Mouse (Mus musculus): ENCODE results near the gene Tbc1d10c. TPM values are rescaled to one million over a fixed set of nuclear protein-coding genes. Genes with fewer than 3 reads are reported as not detected.

Gene Tbc1d10c
- polyA plus RNA-seq, 1 experiment from 2014 or later = 8.1 TPM

- Histone ChIP-seq H3K4me2 (ENCODE audit: low read depth, low read length) (no peak overlapping the region), H3K27ac (ENCODE audit: low read length) (peak overlapping the region; percentile 46; the same call in 1 of the 2 replicates), H3K9ac (ENCODE audit: low read depth, low read length) (no peak overlapping the region), H3K27me3 (ENCODE audit: control insufficient read depth, insufficient read depth, low read depth, low read length) (no peaks in the 10 kb centered on the region), H3K9me3 (replicated peaks; ENCODE audit: control insufficient read depth, low read length) (no peaks in the 10 kb centered on the region), H3K4me3 (ENCODE audit: low read depth, low read length) (no peak overlapping the region), H3K36me3 (ENCODE audit: control insufficient read depth, insufficient read depth) (peaks cover 33% of the 10 kb centered on the region), H3K4me1 (ENCODE audit: control insufficient read depth, low read depth, low read length) (peaks cover 60% of the 10 kb centered on the region)
- no peak for ATAC-seq (ENCODE audit: low read depth)
- 57% methylated on average over 3 of the region's 3 CpGs for WGBS (ENCODE audit: insufficient replicate concordance)
Observed at GRCm38 (mm10) chr19:4197180-4197579, 6.1 kb upstream of the Tbc1d10c start.

GRCm38 (mm10) chr19:4196548-4196947 lies 5.5 kb upstream of the Tbc1d10c start:
- peaks cover 55% of the 10 kb centered on the region for H3K4me1 ChIP-seq (ENCODE audit: control insufficient read depth, low read depth, low read length)
- WGBS (ENCODE audit: insufficient replicate concordance) = 40% methylated on average over 5 of the region's 5 CpGs
- no peak overlapping the region for H3K4me2 ChIP-seq (ENCODE audit: low read depth, low read length)
- no peaks in the 10 kb centered on the region for H3K27me3 ChIP-seq (ENCODE audit: control insufficient read depth, insufficient read depth, low read depth, low read length)
- H3K9me3 ChIP-seq (replicated peaks; ENCODE audit: control insufficient read depth, low read length) = no peaks in the 10 kb centered on the region
- no peak for ATAC-seq (ENCODE audit: low read depth)
- no peak overlapping the region for H3K4me3 ChIP-seq (ENCODE audit: low read depth, low read length)
- no peak overlapping the region for H3K9ac ChIP-seq (ENCODE audit: low read depth, low read length)
- H3K27ac ChIP-seq (ENCODE audit: low read length) = no peak overlapping the region
- H3K36me3 ChIP-seq (ENCODE audit: control insufficient read depth, insufficient read depth) = peaks cover 33% of the 10 kb centered on the region

DNA sequence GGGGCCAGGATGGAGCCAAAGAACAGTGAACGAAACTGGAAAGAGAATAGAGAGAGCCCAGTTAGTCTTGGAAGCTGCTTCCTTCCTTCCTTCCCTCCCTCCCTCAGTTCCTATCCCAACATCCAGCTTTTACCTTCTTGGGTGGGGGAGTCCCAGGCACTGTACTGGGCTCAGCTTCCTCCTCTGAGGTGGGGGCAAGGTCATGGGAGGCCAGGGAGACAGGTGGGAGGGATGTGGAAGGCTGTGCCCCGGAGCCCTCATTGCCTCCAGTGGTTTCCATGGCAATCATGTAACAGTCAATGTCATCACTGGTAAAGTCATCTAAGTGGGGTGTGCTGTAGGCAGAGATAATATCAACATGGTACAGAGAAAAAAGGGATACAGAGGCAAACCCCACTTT lies 5.0 kb upstream of the Tbc1d10c start:
- Histone ChIP-seq H3K4me1 (ENCODE audit: control insufficient read depth, low read depth, low read length) (peaks cover 60% of the 10 kb centered on the region), H3K4me2 (ENCODE audit: low read depth, low read length) (no peak overlapping the region), H3K27ac (ENCODE audit: low read length) (no peak overlapping the region), H3K4me3 (ENCODE audit: low read depth, low read length) (no peak overlapping the region), H3K9me3 (replicated peaks; ENCODE audit: control insufficient read depth, low read length) (no peaks in the 10 kb centered on the region), H3K9ac (ENCODE audit: low read depth, low read length) (no peak overlapping the region), H3K27me3 (ENCODE audit: control insufficient read depth, insufficient read depth, low read depth, low read length) (no peaks in the 10 kb centered on the region), H3K36me3 (ENCODE audit: control insufficient read depth, insufficient read depth) (peaks cover 33% of the 10 kb centered on the region)
- no peak for ATAC-seq (ENCODE audit: low read depth)
- WGBS (ENCODE audit: insufficient replicate concordance) = 55% methylated on average over 2 of the region's 2 CpGs

DNA sequence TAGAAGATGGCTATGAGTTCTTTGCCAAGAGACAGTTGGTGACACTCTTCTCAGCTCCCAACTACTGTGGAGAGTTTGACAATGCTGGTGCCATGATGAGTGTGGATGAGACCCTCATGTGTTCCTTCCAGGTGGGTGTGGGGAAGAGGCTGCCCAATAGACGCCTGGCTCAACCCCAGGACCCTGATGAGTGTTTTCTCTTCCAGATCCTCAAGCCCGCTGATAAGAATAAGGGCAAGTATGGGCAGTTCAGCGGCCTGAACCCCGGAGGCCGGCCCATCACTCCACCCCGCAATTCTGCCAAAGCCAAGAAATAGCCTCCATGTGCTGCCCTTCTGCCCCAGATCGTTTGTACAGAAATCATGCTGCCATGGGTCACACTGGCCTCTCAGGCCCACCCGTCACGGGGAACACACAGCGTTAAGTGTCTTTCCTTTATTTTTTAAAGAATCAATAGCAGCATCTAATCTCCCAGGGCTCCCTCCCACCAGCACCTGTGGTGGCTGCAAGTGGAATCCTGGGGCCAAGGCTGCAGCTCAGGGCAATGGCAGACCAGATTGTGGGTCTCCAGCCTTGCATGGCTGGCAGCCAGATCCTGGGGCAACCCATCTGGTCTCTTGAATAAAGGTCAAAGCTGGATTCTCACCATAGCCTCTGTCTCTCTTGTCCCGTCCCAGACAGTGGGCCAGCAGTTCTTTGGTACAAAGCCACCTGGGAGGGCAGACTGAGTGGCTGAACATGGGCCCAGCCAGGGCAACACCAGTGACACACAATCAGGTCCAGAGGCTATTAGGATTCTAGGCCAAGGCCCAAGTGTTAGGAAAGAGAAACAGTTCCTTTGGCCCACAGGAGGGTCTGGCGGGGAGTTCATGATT lies 3.9 kb upstream of the Tbc1d10c start:
- Histone ChIP-seq H3K9me3 (replicated peaks; ENCODE audit: control insufficient read depth, low read length) (no peaks in the 10 kb centered on the region), H3K36me3 (ENCODE audit: control insufficient read depth, insufficient read depth) (peaks cover 33% of the 10 kb centered on the region), H3K4me3 (ENCODE audit: low read depth, low read length) (no peak overlapping the region), H3K27ac (ENCODE audit: low read length) (peak overlapping the region; percentile 7; the same call in 1 of the 2 replicates), H3K9ac (ENCODE audit: low read depth, low read length) (no peak overlapping the region), H3K4me2 (ENCODE audit: low read depth, low read length) (no peak overlapping the region), H3K4me1 (ENCODE audit: control insufficient read depth, low read depth, low read length) (peaks cover 59% of the 10 kb centered on the region), H3K27me3 (ENCODE audit: control insufficient read depth, insufficient read depth, low read depth, low read length) (no peaks in the 10 kb centered on the region)
- no peak for ATAC-seq (ENCODE audit: low read depth)
- WGBS (ENCODE audit: insufficient replicate concordance) = 76% methylated on average over 12 of the region's 12 CpGs

- Histone ChIP-seq H3K9ac (ENCODE audit: low read depth, low read length) (no peak overlapping the region; the same call in 1 of the 2 replicates), H3K4me1 (ENCODE audit: control insufficient read depth, low read depth, low read length) (peaks cover 56% of the 10 kb centered on the region), H3K4me3 (ENCODE audit: low read depth, low read length) (no peak overlapping the region), H3K27me3 (ENCODE audit: control insufficient read depth, insufficient read depth, low read depth, low read length) (no peaks in the 10 kb centered on the region), H3K27ac (ENCODE audit: low read length) (peak overlapping the region; percentile 7; the same call in 1 of the 2 replicates), H3K4me2 (ENCODE audit: low read depth, low read length) (no peak overlapping the region), H3K9me3 (replicated peaks; ENCODE audit: control insufficient read depth, low read length) (no peaks in the 10 kb centered on the region), H3K36me3 (ENCODE audit: control insufficient read depth, insufficient read depth) (peaks cover 31% of the 10 kb centered on the region)
- no peak for ATAC-seq (ENCODE audit: low read depth)
- 70% methylated on average over 8 of the region's 8 CpGs for WGBS (ENCODE audit: insufficient replicate concordance)
Observed at GRCm38 (mm10) chr19:4194021-4194724, 3.1 kb upstream of the Tbc1d10c start.

GRCm38 (mm10) chr19:4193129-4193528 lies 2.0 kb upstream of the Tbc1d10c start:
- peaks cover 56% of the 10 kb centered on the region for H3K4me1 ChIP-seq (ENCODE audit: control insufficient read depth, low read depth, low read length)
- 41% methylated on average over 6 of the region's 6 CpGs for WGBS (ENCODE audit: insufficient replicate concordance)
- peak overlapping the region; percentile 98 for H3K9ac ChIP-seq (ENCODE audit: low read depth, low read length)
- H3K27me3 ChIP-seq (ENCODE audit: control insufficient read depth, insufficient read depth, low read depth, low read length) = no peaks in the 10 kb centered on the region
- peaks cover 31% of the 10 kb centered on the region for H3K36me3 ChIP-seq (ENCODE audit: control insufficient read depth, insufficient read depth)
- ATAC-seq (ENCODE audit: low read depth) = no peak
- H3K9me3 ChIP-seq (replicated peaks; ENCODE audit: control insufficient read depth, low read length) = no peaks in the 10 kb centered on the region
- H3K4me2 ChIP-seq (ENCODE audit: low read depth, low read length) = peak overlapping the region; percentile 90
- H3K27ac ChIP-seq (ENCODE audit: low read length) = peak overlapping the region; percentile 90
- H3K4me3 ChIP-seq (ENCODE audit: low read depth, low read length) = peak overlapping the region; percentile 97

- Histone ChIP-seq H3K9me3 (replicated peaks; ENCODE audit: control insufficient read depth, low read length) (no peaks in the 10 kb centered on the region), H3K27ac (ENCODE audit: low read length) (peak overlapping the region; percentile 90), H3K4me3 (ENCODE audit: low read depth, low read length) (peak overlapping the region; percentile 97), H3K36me3 (ENCODE audit: control insufficient read depth, insufficient read depth) (peaks cover 31% of the 10 kb centered on the region), H3K4me1 (ENCODE audit: control insufficient read depth, low read depth, low read length) (peaks cover 55% of the 10 kb centered on the region), H3K27me3 (ENCODE audit: control insufficient read depth, insufficient read depth, low read depth, low read length) (no peaks in the 10 kb centered on the region), H3K9ac (ENCODE audit: low read depth, low read length) (peak overlapping the region; percentile 98), H3K4me2 (ENCODE audit: low read depth, low read length) (peak overlapping the region; percentile 90)
- WGBS (ENCODE audit: insufficient replicate concordance) = under 1% methylated on average over 42 of the region's 52 CpGs
- ATAC-seq (ENCODE audit: low read depth) = peak; percentile 44
Observed at GRCm38 (mm10) chr19:4192251-4192985, 1.3 kb upstream of the Tbc1d10c start.

DNA sequence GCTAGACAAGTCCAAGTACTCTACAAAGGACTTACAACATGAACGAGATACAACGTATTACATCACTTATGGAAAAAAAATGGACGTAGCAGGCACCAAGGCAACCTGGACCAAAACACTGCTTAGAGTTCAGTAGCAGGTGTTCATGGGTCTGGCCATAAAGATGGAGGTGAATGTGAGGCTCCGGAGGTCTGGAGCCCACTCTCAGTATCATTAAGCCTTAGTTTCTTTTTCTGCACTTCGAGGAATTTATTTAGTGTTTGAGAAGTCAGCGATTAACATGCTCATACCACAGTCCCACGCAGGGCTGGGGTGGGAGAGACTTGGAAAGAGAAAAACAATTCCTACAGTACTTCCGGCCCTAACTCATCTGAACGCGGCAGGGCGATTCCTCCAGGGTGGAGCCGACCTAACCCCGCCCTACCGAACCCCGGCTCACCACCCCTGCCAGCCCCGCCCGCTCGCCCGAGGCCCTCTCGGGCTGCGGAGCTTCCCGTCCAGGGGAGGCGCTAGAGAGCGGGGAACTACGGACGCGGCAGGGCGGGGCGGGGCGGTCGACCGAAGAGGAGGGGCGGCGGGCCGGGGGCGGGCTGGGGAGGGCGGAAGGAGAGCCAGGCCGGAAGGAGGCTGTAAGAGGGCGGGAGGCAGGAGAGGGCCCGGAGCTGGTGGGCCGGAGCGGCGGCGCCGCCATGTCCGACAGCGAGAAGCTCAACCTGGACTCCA lies 605 bp upstream of the Tbc1d10c start, which contains the start of gene Ppp1ca:
TSS of gene Ppp1ca (plus strand) at position 538 of the 723 bp plus-strand sequence.
- Histone ChIP-seq H3K27me3 (ENCODE audit: control insufficient read depth, insufficient read depth, low read depth, low read length) (no peaks in the 10 kb centered on the region), H3K4me3 (ENCODE audit: low read depth, low read length) (peak within 1 kb of the TSS; percentile 97), H3K9me3 (replicated peaks; ENCODE audit: control insufficient read depth, low read length) (no peaks in the 10 kb centered on the region), H3K4me1 (ENCODE audit: control insufficient read depth, low read depth, low read length) (peaks cover 48% of the 10 kb centered on the region), H3K4me2 (ENCODE audit: low read depth, low read length) (peak within 1 kb of the TSS; percentile 90), H3K9ac (ENCODE audit: low read depth, low read length) (peak within 1 kb of the TSS; percentile 98), H3K36me3 (ENCODE audit: control insufficient read depth, insufficient read depth) (peaks cover 24% of the 10 kb centered on the region), H3K27ac (ENCODE audit: low read length) (peak within 1 kb of the TSS; percentile 90)
- WGBS (ENCODE audit: insufficient replicate concordance) = 3% methylated on average over 40 of the region's 47 CpGs
- peak; percentile 94 for ATAC-seq (ENCODE audit: low read depth)

Data from liver, embryonic 16.5 days (tissue).